29 mouse cellular contexts compared by ENCODE assay signal in the genomic region with DNA sequence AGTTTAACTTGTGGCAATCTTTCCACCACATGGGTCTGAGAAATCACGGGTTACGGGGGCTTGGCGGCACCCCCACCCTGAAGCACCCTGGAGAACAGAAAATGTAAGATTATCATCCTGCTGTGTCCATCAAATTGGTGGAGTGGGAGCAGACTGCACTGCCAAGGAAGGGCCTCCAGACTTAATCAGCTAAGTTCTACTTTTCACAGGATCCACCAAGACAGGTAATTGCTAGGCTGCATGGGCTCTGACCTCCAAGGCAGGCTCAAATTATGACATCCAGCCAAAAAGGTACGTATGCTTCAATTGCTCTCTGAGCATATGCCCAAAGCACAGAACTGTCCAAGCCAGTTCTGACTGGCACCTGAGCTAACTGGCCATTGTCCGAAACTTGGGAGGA. TPM values are rescaled to one million over a fixed set of nuclear protein-coding genes. Genes with fewer than 3 reads are reported as not detected.
"Had no signal": no experiment of that assay in that cellular context is flagged by ENCODE, and none has a peak within 500 bp of the region (broad histone marks: within the 10 kb centered on the region; RNA-seq: fewer than 3 reads in every experiment).

No protein-coding gene starts in this region.

- H3K4me1 ChIP-seq: embryonic facial prominence, embryonic 10.5 days; embryonic facial prominence, embryonic 12.5 days; embryonic facial prominence, embryonic 13.5 days; embryonic facial prominence, embryonic 15.5 days; forebrain, embryonic 12.5 days; forebrain, embryonic 13.5 days; forebrain, embryonic 15.5 days had no signal

- H3K4me2 ChIP-seq: embryonic facial prominence, embryonic 12.5 days; embryonic facial prominence, embryonic 13.5 days; embryonic facial prominence, embryonic 15.5 days; forebrain, embryonic 12.5 days; forebrain, embryonic 13.5 days; forebrain, embryonic 15.5 days had no signal

- H3K4me3 ChIP-seq: embryonic facial prominence, embryonic 10.5 days; embryonic facial prominence, embryonic 12.5 days; embryonic facial prominence, embryonic 13.5 days; embryonic facial prominence, embryonic 15.5 days; erythroblast, embryonic 14.5 days; forebrain, embryonic 10.5 days; forebrain, embryonic 12.5 days; forebrain, embryonic 13.5 days; forebrain, embryonic 15.5 days; heart, adult 2 months had no signal

- H3K9me3 ChIP-seq: embryonic facial prominence, embryonic 10.5 days; embryonic facial prominence, embryonic 12.5 days; embryonic facial prominence, embryonic 13.5 days; embryonic facial prominence, embryonic 15.5 days; forebrain, embryonic 10.5 days; forebrain, embryonic 12.5 days; forebrain, embryonic 13.5 days; forebrain, embryonic 15.5 days had no signal

- H3K9ac ChIP-seq: embryonic facial prominence, embryonic 12.5 days; embryonic facial prominence, embryonic 13.5 days; embryonic facial prominence, embryonic 15.5 days; forebrain, embryonic 12.5 days; forebrain, embryonic 13.5 days; forebrain, embryonic 15.5 days; forebrain, postnatal 0 days had no signal

- ATAC-seq: forebrain, embryonic 13.5 days; forebrain, embryonic 14.5 days; forebrain, embryonic 15.5 days; forebrain, embryonic 16.5 days had no signal

- H3K27me3 ChIP-seq: embryonic facial prominence, embryonic 12.5 days; embryonic facial prominence, embryonic 13.5 days; embryonic facial prominence, embryonic 15.5 days; forebrain, embryonic 12.5 days; forebrain, embryonic 13.5 days; forebrain, embryonic 15.5 days had no signal

- DNase-seq: cerebellum, adult 18-20 months; cerebellum, adult 2 months; cerebellum, adult 8-10 months; cerebellum, adult 9-10 months; cerebellum, adult 9-11 months; cerebellum, postnatal 10 days; cerebellum, postnatal 14 days; cerebellum, postnatal 25 days; cerebellum, postnatal 36 days; embryo, embryonic 11 days; forebrain, postnatal 0 days; gastrocnemius, postnatal 10 days; gastrocnemius, postnatal 14 days; gastrocnemius, postnatal 25 days; heart, adult 18-20 months; heart, adult 2 months had no signal

- H3K27ac ChIP-seq: embryonic facial prominence, embryonic 10.5 days; embryonic facial prominence, embryonic 12.5 days; embryonic facial prominence, embryonic 13.5 days; embryonic facial prominence, embryonic 15.5 days; forebrain, embryonic 10.5 days; forebrain, embryonic 12.5 days; forebrain, embryonic 13.5 days; forebrain, embryonic 15.5 days; heart, adult 2 months had no signal

RNA-seq across cellular contexts. Expression of a gene that starts 25.0 kb away (rescaled TPM):
- total RNA-seq: common myeloid progenitor, adult 5-6 weeks; granulocyte monocyte progenitor cell, adult 5-6 weeks had no signal
- polyA plus RNA-seq: erythroblast, embryonic 14.5 days had no signal
